Mouse (Mus musculus): Measurements from ENCODE around the gene Cdk2ap2. TPM values are rescaled to one million over a fixed set of nuclear protein-coding genes. Genes with fewer than 3 reads are reported as not detected.

Cdk2ap2 gene
- total and polyA plus RNA-seq, 2 experiments from 2014 or later = 46.8 to 67.3 TPM

DNA sequence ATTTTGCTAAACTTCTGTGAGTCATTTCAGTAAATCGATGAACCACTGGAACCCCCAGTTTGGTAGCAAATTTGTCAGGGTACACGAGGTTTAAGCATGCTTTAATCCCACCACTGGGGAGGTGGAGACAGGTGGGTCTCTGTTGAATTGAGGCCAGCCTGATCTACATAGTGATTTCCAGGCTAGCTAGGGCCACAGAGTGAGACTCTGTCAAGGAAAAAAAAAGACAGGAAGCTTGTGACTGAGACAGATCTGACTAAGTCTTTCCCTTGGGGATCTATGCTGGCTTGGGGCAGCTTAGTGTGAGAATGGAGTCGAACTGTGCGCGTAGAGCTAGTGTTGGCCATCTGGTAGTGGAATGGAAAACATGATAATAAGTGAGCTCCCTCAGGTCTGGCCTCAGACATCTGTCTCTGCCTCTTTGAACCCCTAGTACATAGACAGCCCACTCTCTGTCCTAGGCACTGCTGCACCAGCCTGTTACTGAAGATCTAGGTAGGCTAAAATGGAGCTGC, 44.4 kb upstream of the Cdk2ap2 start:
- no peaks in the 10 kb centered on the region for H3K4me1 ChIP-seq (ENCODE audit: control insufficient read depth, insufficient read depth)
- 62% methylated on average over 5 of the region's 5 CpGs for WGBS
- no peak overlapping the region for H3K4me2 ChIP-seq (ENCODE audit: low read depth, low read length)
- H3K27ac ChIP-seq (ENCODE audit: low read depth) = no peak overlapping the region
- ATAC-seq (ENCODE audit: insufficient read depth, low read depth) = no peak
- DNase-seq (ENCODE audit: low spot score) = no peak
- H3K9ac ChIP-seq (replicated peaks; ENCODE audit: low read depth, low read length) = no peak overlapping the region
- H3K36me3 ChIP-seq (replicated peaks; ENCODE audit: control insufficient read depth, insufficient read depth, low read length) = no peaks in the 10 kb centered on the region
- TF ChIP-seq CTCF (IDR thresholded peaks at IDR 0.05; ENCODE audit: low read depth) = no peak
- no peak for TF ChIP-seq EP300 (IDR thresholded peaks at IDR 0.05; ENCODE audit: low read depth)
- H3K4me3 ChIP-seq (ENCODE audit: low read depth, low read length) = no peak overlapping the region
- H3K9me3 ChIP-seq (replicated peaks; ENCODE audit: control insufficient read depth, low read length) = no peaks in the 10 kb centered on the region
- no peaks in the 10 kb centered on the region for H3K27me3 ChIP-seq (ENCODE audit: control insufficient read depth, insufficient read depth, low read length)

DNA sequence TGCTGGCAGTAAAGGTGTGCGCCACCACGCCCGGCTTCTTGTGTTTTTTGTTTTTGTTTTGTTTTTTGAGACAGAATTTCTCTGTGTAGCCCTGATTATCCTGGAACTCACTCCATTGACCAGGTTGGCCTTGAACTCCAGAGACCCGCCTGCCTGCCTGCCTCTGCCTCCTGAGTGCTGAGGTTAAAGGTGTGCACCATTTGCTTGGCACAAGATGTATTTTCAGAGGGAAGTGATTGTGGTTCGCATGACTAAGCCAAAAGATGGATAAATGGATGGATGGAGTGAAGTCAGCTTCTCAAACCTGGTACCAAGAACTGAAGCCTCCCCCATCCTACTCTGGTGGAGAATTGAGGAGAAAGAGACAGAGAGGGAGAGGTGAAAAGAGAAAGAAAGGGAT, 42.4 kb upstream of the Cdk2ap2 start:
- ATAC-seq (ENCODE audit: insufficient read depth, low read depth) = no peak
- no peak overlapping the region for H3K27ac ChIP-seq (ENCODE audit: low read depth)
- TF ChIP-seq CTCF (IDR thresholded peaks at IDR 0.05; ENCODE audit: low read depth) = no peak
- no peak for TF ChIP-seq EP300 (IDR thresholded peaks at IDR 0.05; ENCODE audit: low read depth)

DNA sequence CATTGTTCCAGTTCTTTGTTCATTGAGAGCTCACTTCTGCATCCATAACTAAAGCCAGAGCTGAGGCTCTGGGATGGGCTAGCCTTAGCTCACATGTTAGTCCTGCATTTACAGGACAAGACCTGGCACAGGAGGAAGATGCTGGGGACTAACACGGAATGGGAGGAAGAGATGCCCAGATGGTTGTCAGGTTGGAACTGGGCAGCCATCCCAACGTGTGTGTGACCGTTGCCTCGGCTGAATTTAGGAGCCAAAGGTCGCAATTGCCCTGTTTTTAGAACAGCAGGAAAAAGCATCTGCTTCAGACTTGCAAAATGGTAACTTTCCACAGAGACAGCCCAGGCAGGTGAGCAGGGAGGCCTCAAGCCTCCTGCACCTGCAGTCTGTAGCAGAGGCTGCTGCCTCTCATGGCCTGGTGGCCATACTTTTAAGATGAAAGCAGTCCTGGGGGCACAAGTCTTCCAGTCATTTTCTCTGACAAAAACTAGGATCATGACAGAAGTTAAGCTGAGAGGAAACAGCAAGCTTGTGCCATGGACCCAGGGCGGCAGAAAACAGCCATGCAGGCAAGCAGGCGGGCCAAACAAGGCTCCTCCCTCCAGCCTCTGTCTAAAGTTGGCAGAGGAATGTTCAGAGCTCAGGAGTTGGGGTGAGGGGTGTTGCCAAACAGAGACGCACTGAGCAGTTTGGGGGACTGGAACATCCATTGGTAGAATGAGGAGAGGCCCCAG, 41.6 kb upstream of the Cdk2ap2 start:
- no peaks in the 10 kb centered on the region for H3K9me3 ChIP-seq (replicated peaks; ENCODE audit: control insufficient read depth, low read length)
- WGBS = 64% methylated on average over 8 of the region's 8 CpGs
- ATAC-seq (ENCODE audit: insufficient read depth, low read depth) = no peak
- TF ChIP-seq EP300 (IDR thresholded peaks at IDR 0.05; ENCODE audit: low read depth) = no peak
- TF ChIP-seq CTCF (IDR thresholded peaks at IDR 0.05; ENCODE audit: low read depth) = no peak
- no peaks in the 10 kb centered on the region for H3K36me3 ChIP-seq (replicated peaks; ENCODE audit: control insufficient read depth, insufficient read depth, low read length)
- no peaks in the 10 kb centered on the region for H3K4me1 ChIP-seq (ENCODE audit: control insufficient read depth, insufficient read depth)
- H3K27me3 ChIP-seq (ENCODE audit: control insufficient read depth, insufficient read depth, low read length) = no peaks in the 10 kb centered on the region
- no peak for DNase-seq (ENCODE audit: low spot score)
- H3K4me2 ChIP-seq (ENCODE audit: low read depth, low read length) = no peak overlapping the region
- H3K27ac ChIP-seq (ENCODE audit: low read depth) = no peak overlapping the region
- no peak overlapping the region for H3K4me3 ChIP-seq (ENCODE audit: low read depth, low read length)
- H3K9ac ChIP-seq (replicated peaks; ENCODE audit: low read depth, low read length) = no peak overlapping the region

More for the DNA sequence above, 42.4 kb upstream of the Cdk2ap2 start:
- Histone ChIP-seq H3K4me2 (ENCODE audit: low read depth, low read length) (no peak overlapping the region), H3K27me3 (ENCODE audit: control insufficient read depth, insufficient read depth, low read length) (no peaks in the 10 kb centered on the region), H3K4me1 (ENCODE audit: control insufficient read depth, insufficient read depth) (no peaks in the 10 kb centered on the region), H3K9ac (replicated peaks; ENCODE audit: low read depth, low read length) (no peak overlapping the region), H3K9me3 (replicated peaks; ENCODE audit: control insufficient read depth, low read length) (no peaks in the 10 kb centered on the region), H3K36me3 (replicated peaks; ENCODE audit: control insufficient read depth, insufficient read depth, low read length) (no peaks in the 10 kb centered on the region), H3K4me3 (ENCODE audit: low read depth, low read length) (no peak overlapping the region)
- no peak for DNase-seq (ENCODE audit: low spot score)
- 88% methylated on average over 5 of the region's 5 CpGs for WGBS

DNA sequence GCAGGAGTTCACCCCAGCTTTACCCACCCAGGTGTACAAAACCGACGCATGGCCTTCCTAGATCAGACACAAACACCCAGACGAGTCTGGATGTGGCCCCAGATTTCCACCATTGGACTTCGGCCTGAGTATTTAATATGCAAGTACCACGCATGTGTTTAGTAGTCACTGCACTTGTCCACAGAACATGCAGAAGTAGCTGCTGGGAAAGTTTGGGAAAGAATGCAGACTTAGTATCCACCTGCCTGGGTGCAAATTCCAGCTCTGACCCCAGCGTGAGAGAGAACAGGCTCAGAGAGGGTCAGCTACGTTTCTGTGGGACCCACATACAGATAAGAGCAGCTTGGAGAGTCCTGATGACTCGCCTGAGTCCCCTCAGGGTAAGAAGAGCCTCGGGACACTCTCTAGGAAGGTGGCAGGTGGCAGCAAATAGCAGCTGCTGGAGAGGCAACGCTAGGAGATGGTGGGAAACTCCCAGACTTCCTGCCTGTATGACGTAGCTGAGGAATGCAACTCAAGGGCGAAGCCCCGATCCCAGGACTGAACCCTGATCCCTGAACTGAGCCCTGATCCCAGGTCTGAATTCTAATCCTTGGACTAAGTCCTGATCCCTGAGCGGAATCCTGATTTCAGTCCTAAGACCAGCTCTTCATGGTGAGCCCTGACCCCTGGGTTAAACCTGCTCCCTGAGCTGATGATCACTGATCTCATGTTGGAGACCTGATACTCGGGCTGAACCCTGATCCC, 40.9 kb upstream of the Cdk2ap2 start:
- Histone ChIP-seq H3K4me2 (ENCODE audit: low read depth, low read length) (no peak overlapping the region), H3K27me3 (ENCODE audit: control insufficient read depth, insufficient read depth, low read length) (no peaks in the 10 kb centered on the region), H3K36me3 (replicated peaks; ENCODE audit: control insufficient read depth, insufficient read depth, low read length) (no peaks in the 10 kb centered on the region), H3K9ac (replicated peaks; ENCODE audit: low read depth, low read length) (no peak overlapping the region; the same call in 1 of the 2 replicates), H3K4me1 (ENCODE audit: control insufficient read depth, insufficient read depth) (no peaks in the 10 kb centered on the region), H3K9me3 (replicated peaks; ENCODE audit: control insufficient read depth, low read length) (no peaks in the 10 kb centered on the region), H3K27ac (ENCODE audit: low read depth) (no peak overlapping the region), H3K4me3 (ENCODE audit: low read depth, low read length) (no peak overlapping the region)
- ATAC-seq (ENCODE audit: insufficient read depth, low read depth) = 0 out of 2 replicates have a peak, but pooled peaks have one; percentile 3
- DNase-seq (ENCODE audit: low spot score) = no peak
- TF ChIP-seq CTCF (IDR thresholded peaks at IDR 0.05; ENCODE audit: low read depth) = no peak
- no peak for TF ChIP-seq EP300 (IDR thresholded peaks at IDR 0.05; ENCODE audit: low read depth)
- 47% methylated on average over 15 of the region's 15 CpGs for WGBS

DNA sequence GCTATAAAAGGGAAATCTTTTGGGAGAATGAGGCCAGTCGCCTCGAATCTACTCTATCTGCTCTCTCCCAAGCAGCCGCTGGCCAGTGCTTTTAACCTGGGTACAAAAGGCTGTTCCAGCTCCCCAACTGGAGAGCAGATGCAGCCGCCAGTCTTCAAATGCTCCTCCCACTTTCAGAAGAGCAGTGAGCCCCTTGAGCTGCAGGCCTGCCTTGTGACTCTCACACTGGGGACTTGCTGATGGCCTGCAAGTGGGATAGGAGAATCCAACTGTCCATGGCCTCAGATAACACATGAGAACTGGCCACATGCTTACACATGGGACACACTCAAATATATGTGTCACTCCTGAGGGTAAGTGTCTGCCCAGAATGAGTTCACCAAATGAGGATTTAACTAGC, 40.3 kb upstream of the Cdk2ap2 start:
- no peaks in the 10 kb centered on the region for H3K4me1 ChIP-seq (ENCODE audit: control insufficient read depth, insufficient read depth)
- no peak overlapping the region for H3K27ac ChIP-seq (ENCODE audit: low read depth)
- H3K4me2 ChIP-seq (ENCODE audit: low read depth, low read length) = no peak overlapping the region
- H3K27me3 ChIP-seq (ENCODE audit: control insufficient read depth, insufficient read depth, low read length) = no peaks in the 10 kb centered on the region
- H3K4me3 ChIP-seq (ENCODE audit: low read depth, low read length) = no peak overlapping the region
- H3K36me3 ChIP-seq (replicated peaks; ENCODE audit: control insufficient read depth, insufficient read depth, low read length) = no peaks in the 10 kb centered on the region
- ATAC-seq (ENCODE audit: insufficient read depth, low read depth) (peak; percentile 28; the same call in 1 of the 2 replicates), DNase-seq (ENCODE audit: low spot score) (no peak)
- WGBS = 37% methylated on average over 4 of the region's 4 CpGs
- no peaks in the 10 kb centered on the region for H3K9me3 ChIP-seq (replicated peaks; ENCODE audit: control insufficient read depth, low read length)
- H3K9ac ChIP-seq (replicated peaks; ENCODE audit: low read depth, low read length) = no peak overlapping the region; the same call in 1 of the 2 replicates
- no peak for TF ChIP-seq CTCF (IDR thresholded peaks at IDR 0.05; ENCODE audit: low read depth)
- no peak for TF ChIP-seq EP300 (IDR thresholded peaks at IDR 0.05; ENCODE audit: low read depth)

All from heart, postnatal 0 days (tissue).